Mouse (Mus musculus) embryo, embryonic 11 days (tissue): ENCODE measurements around the gene Cltb.

ENCODE experiments used
- DNase-seq: peaks from one replicate; pipeline ENCODE4 v3.0.0-alpha.2; 2015

The Cltb gene

DNA sequence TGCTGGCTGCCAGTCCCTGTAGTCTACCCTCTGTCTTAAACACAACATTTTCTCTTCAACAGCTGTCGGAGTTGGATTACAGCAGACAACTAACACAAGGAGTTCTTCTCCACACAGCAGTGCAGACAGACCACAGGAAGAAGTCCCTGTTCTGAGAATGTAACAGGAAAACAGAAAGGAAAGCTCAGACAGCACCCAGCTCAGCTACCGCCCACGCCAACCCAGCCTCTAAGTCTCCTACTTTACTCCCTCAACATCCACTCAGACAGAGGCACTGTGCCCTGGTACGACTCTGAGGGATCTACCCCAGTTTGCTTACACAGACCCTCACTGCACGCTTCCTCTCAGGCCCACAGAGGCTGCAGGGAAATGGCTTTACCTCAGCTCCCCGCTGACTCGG, 50.5 kb downstream of the Cltb start:
- no peak for DNase-seq

DNA sequence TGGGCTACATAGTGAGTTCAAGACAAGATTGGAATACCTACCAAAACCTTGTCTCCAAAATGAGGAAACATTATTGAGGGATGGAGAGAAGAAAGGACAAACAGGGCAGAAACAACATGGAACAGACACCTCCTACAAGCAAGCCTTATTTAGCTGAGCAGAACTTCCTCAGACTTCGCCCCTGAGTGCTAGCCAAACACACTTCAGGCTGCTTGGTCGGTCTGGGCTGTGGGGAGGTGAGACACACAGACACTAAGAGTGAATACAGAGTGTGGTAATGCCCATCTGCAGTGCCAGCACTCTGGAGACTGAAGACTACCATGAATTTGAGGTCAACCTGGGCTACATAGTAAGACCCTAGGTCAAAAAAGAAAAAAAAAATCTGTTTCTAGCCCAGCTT, 51.5 kb downstream of the Cltb start:
- DNase-seq: no peak

DNA sequence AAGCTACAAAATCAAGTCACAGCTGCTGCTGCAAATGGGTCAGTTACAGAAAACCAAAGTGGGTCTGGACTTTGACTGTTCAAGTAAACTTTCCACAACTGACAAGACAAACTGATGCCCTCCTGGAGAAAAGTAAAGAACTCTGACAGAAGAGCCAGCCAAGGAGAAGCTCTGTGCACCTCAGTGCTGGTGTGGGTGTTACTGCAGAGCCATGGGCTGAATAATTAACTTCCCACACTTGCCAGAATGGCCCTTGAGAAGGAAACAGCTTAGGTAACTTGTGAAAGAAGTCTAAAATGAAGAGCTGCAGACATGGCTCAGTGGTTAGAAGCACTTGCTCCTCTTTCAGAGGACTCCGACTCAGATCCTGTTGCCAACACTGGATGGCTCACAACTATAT, 53.5 kb downstream of the Cltb start:
- no peak for DNase-seq

DNA sequence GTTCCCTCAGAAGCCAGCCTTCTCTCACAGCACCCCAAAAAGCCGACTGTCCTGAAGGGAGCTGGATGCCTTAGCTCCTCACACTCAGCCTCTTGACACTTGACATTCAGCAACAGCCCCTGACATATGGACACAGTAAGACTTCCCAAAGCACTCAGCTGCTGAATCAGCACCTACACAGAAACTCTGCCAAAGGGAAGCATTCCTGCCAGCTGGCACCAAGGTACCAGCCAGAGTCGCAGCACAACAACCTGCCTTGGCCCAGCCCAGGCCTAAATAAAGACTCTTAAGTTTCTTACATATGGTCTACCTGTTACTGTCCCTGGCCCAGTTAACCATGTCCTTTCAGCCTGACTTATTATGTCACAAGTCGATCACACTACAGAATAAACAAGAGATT, 54.3 kb downstream of the Cltb start:
- no peak for DNase-seq

DNA sequence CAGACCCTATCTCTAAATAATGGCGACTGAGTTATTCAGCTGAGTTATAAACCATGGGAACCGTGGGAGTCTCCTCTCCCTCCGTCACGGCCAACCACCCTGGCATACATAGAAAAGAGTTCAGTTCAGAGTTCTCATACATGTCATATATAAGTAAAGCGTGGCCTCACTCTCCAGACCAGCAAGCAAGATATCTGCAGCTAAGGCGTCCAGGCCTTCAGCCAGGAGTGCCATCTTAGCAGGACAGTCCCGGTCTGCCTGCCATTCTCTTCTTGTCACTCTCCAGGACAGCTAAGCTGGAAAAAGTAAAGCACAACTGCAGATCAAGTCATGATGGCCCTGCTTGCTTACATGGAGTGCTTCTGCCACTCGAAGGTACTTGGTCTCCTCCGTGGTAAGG, 55.0 kb downstream of the Cltb start:
- DNase-seq: no peak

DNA sequence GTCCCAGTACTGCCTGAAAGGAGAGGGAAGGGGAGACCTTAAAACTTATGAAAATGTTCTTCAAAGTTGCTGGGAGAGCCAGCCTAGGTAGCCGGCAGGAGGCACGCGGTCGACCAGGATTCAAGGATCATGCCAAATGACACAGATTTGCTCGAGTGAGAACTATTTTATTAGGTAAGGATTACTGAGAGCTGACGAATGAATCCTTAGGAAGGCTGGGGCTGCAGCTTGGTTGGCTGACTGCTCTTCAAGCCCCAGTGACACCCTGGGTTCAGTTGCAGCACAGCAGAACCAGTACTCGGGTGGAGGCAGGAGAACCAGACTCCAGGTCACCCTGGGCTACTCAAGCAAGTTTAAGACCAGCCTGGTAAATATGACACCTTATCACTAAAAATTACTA, 63.1 kb downstream of the Cltb start:
- no peak for DNase-seq
